Mouse (Mus musculus) liver, postnatal 0 days (tissue): Measurements from ENCODE around the gene Hnrnpa2b1. TPM values are rescaled to one million over a fixed set of nuclear protein-coding genes. Genes with fewer than 3 reads are reported as not detected.

Experiments
- ATAC-seq: fragments of 200-750 bp; cut with Nextera tagmentation; 2 replicates; pipeline ENCODE4 v1.8.0; 2017; ENCODE audit warnings: mild to moderate bottlenecking, moderate library complexity
- DNase-seq: peaks from one replicate; pipeline ENCODE4 v3.0.0-alpha.2; 2016
- H3K27ac ChIP-seq: fragments of 300-500 bp; sonication (generic); 2 replicates; pipeline ENCODE4 v1.5.1; 2014; ENCODE audit warnings: antibody characterized with exemption, moderate library complexity, mild to moderate bottlenecking, low read depth
- H3K27me3 ChIP-seq: fragments of 300-500 bp; sonication (generic); 2 replicates; pipeline ENCODE4 v1.6.1; 2014; ENCODE audit warnings: low read length, control low read depth, mixed read lengths; ENCODE audit not compliant: insufficient read depth
- H3K36me3 ChIP-seq: fragments of 300-500 bp; sonication (generic); replicated peaks from 2 replicates; pipeline ENCODE4 v1.6.1; 2014; ENCODE audit warnings: mild to moderate bottlenecking, control low read depth, low read length, moderate library complexity, mixed read lengths; ENCODE audit not compliant: insufficient read depth
- H3K4me1 ChIP-seq: fragments of 300-500 bp; sonication (generic); 2 replicates; pipeline ENCODE4 v1.6.1; 2014; ENCODE audit warnings: antibody characterized with exemption, mild to moderate bottlenecking, control low read depth; ENCODE audit not compliant: insufficient read depth
- H3K4me2 ChIP-seq: fragments of 300-500 bp; sonication (generic); 2 replicates; pipeline ENCODE4 v1.6.1; 2014; ENCODE audit warnings: low read depth, mild to moderate bottlenecking, low read length, moderate library complexity, mixed read lengths
- H3K4me3 ChIP-seq: fragments of 300-500 bp; sonication (generic); 2 replicates; pipeline ENCODE4 v1.5.1; 2014; ENCODE audit warnings: low read depth, low read length
- H3K9ac ChIP-seq: fragments of 300-500 bp; sonication (generic); replicated peaks from 2 replicates; pipeline ENCODE4 v1.6.1; 2014; ENCODE audit warnings: mild to moderate bottlenecking, moderate library complexity
- H3K9me3 ChIP-seq: fragments of 300-500 bp; sonication (generic); 2 replicates; pipeline ENCODE4 v1.6.1; 2016; ENCODE audit warnings: mild to moderate bottlenecking, control low read depth, low read length, mixed read lengths
- CTCF ChIP-seq: sonication (generic); IDR thresholded peaks from 2 replicates; pipeline ENCODE4 v1.5.1; 2016; ENCODE audit warnings: antibody characterized with exemption, low read depth
- EP300 ChIP-seq: IDR thresholded peaks from 2 replicates; pipeline ENCODE4 v1.6.1; 2016; ENCODE audit warnings: antibody characterized with exemption, low read depth, mild to moderate bottlenecking
- WGBS: fragments of 180-500 bp; shearing (Covaris S2); extraction: QIAGEN DNeasy Blood & Tissue Kit; methylation state at CpG from one replicate; pipeline ENCODE4 v1.1.7; 2014; ENCODE audit not compliant: insufficient replicate concordance; 5-methylcytosine and 5-hydroxymethylcytosine counted together
- polyA plus RNA-seq: library from polyadenylated mRNA; unstranded; fragments of >200 nt; fragmentation: Nextera tagmentation; extraction: Ambion mirVana; gene quantifications from 2 replicates; pipeline ENCODE4 v1.2.1, GENCODE M21; 2015

Gene Hnrnpa2b1
- polyA plus RNA-seq, 1 experiment from 2014 or later: 587 TPM

- Histone ChIP-seq H3K27me3 (no peaks in the 10 kb centered on the region), H3K4me2 (no peak overlapping the region), H3K9me3 (no peaks in the 10 kb centered on the region; the same call in 1 of the 2 replicates), H3K4me3 (no peak overlapping the region), H3K4me1 (no peaks in the 10 kb centered on the region), H3K9ac (no peak overlapping the region), H3K27ac (no peak overlapping the region), H3K36me3 (no peaks in the 10 kb centered on the region)
- no peak for TF ChIP-seq CTCF
- TF ChIP-seq EP300: 0 out of 2 replicates have a peak, but pooled peaks have one; percentile 13
- ATAC-seq (no peak), DNase-seq (no peak)
- WGBS: 63% methylated on average over 2 of the region's 2 CpGs
These were observed 45.2 kb downstream of the Hnrnpa2b1 start for GRCm38 (mm10) chr6:51424537-51424936.

GRCm38 (mm10) chr6:51423466-51424122 lies 46.1 kb downstream of the Hnrnpa2b1 start:
- H3K9me3 ChIP-seq: no peaks in the 10 kb centered on the region; the same call in 1 of the 2 replicates
- ATAC-seq: no peak
- no peak overlapping the region for H3K4me2 ChIP-seq
- no peak overlapping the region for H3K4me3 ChIP-seq
- WGBS: 39% methylated on average over 11 of the region's 11 CpGs
- no peaks in the 10 kb centered on the region for H3K36me3 ChIP-seq
- H3K4me1 ChIP-seq: no peaks in the 10 kb centered on the region
- TF ChIP-seq EP300: no peak
- no peak for DNase-seq
- no peak overlapping the region for H3K9ac ChIP-seq
- H3K27me3 ChIP-seq: no peaks in the 10 kb centered on the region
- H3K27ac ChIP-seq: no peak overlapping the region

DNA sequence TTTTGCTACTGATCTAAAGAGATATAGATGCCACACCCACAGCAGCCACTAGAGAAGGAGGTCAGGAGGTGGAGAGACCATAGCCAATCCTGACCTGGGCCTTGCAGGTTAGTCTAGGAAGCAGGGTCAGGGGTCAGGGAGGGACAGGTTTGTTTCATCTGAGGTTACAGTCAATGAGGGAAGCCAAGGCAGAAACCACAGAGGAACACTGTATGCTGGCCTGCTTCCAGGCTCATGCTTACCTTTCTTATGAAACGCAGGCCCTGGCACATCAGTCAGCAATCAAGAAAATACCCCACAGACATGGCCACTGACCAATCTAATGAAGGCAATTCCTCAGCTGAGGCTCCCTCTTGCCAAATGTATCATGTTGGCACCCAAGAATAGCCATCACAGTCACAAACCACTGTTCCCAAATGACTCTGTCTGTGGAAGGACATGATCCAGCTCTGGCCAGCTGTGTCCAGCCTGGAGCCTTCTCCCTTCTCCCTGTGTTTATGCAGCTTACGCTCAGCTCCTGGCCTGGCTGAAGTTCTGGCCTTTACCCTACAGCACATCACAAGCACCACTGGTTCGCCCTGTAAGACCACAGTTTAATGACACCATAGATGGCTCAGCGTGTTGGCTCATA lies 52.3 kb downstream of the Hnrnpa2b1 start:
- no peaks in the 10 kb centered on the region for H3K36me3 ChIP-seq
- ATAC-seq: no peak
- H3K9ac ChIP-seq: no peak overlapping the region
- no peaks in the 10 kb centered on the region for H3K27me3 ChIP-seq
- H3K27ac ChIP-seq: no peak overlapping the region
- no peaks in the 10 kb centered on the region; the same call in 1 of the 2 replicates for H3K9me3 ChIP-seq
- no peak for DNase-seq
- 76% methylated on average over 4 of the region's 4 CpGs for WGBS
- no peak overlapping the region for H3K4me2 ChIP-seq
- no peak for TF ChIP-seq EP300
- TF ChIP-seq CTCF: no peak
- H3K4me1 ChIP-seq: 0 out of 2 replicates have a peak, but pooled peaks cover 3% of the 10 kb centered on the region
- no peak overlapping the region for H3K4me3 ChIP-seq

DNA sequence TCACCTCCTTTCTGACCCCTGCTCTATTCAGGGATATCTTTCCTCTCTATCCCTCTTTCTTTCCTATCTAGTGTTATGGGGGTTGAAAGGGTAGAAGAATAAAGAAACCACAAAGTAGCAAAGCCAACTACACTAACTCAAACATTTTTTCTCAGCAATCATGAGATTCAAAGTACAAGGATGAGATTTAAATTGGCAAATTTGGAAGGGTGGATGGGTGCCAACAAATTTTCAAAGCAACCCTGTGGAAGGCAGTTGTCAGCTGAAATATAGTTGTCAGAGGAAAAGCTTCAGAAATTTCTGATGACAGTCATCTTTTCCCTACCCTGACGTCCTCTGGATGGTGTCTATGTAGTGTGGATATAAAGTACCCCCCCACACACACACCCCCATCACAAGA lies 53.3 kb downstream of the Hnrnpa2b1 start:
- Histone ChIP-seq H3K4me2 (no peak overlapping the region), H3K4me1 (0 out of 2 replicates have a peak, but pooled peaks cover 3% of the 10 kb centered on the region), H3K36me3 (no peaks in the 10 kb centered on the region), H3K9ac (no peak overlapping the region), H3K27me3 (no peaks in the 10 kb centered on the region), H3K4me3 (no peak overlapping the region), H3K9me3 (no peaks in the 10 kb centered on the region), H3K27ac (no peak overlapping the region)
- WGBS: 60% methylated on average over 1 of the region's 1 CpGs
- ATAC-seq (no peak), DNase-seq (no peak)
- no peak for TF ChIP-seq CTCF
- no peak for TF ChIP-seq EP300

Other genes starting within 250 kb of the Hnrnpa2b1 start
- gene Nfe2l3, start 37.2 kb downstream of the Hnrnpa2b1 start, polyA plus RNA-seq: 0.15 and 0.16 TPM in 2 replicates
- 169 and 174 TPM in 2 replicates for gene Cbx3, start 466 bp upstream of the Hnrnpa2b1 start, polyA plus RNA-seq
- 15.3 and 17.7 TPM in 2 replicates for gene Snx10, start 54.0 kb upstream of the Hnrnpa2b1 start, polyA plus RNA-seq